ENCODE assay signal across 18 mouse cellular contexts in the genomic region with DNA sequence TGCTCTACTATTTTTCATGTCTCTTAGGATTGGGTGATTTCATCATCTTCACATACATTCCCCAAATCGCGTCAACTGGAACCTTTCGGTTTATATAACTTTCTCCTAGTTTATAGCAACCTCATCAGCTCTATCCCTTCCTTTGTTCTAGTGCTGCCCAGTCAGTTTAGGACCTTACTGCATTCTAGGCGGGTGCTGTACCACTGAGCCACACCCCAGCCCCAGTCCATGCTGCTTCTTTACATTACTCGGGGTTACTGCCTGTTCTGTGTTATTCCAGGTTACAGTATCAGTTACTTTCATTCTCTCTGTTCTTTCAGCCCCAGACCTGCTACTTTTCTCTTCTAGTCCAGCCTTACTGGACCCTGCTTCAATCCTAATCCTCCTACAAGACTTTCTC.
"Had no signal": no experiment of that assay in that cellular context is flagged by ENCODE, and none has a peak within 500 bp of the region (broad histone marks: within the 10 kb centered on the region; RNA-seq: fewer than 3 reads in every experiment).

No protein-coding gene starts in this region.

- H3K36me3 ChIP-seq: midbrain, embryonic 13.5 days; neural tube, embryonic 12.5 days; neural tube, embryonic 15.5 days; stomach, embryonic 15.5 days had no signal

- H3K4me1 ChIP-seq: midbrain, embryonic 13.5 days; neural tube, embryonic 12.5 days; stomach, embryonic 15.5 days had no signal

- H3K9me3 ChIP-seq: midbrain, embryonic 13.5 days; neural tube, embryonic 12.5 days; neural tube, embryonic 15.5 days; stomach, embryonic 15.5 days had no signal

- H3K9ac ChIP-seq: midbrain, embryonic 13.5 days; neural tube, embryonic 12.5 days; neural tube, embryonic 15.5 days; stomach, embryonic 15.5 days had no signal

- H3K4me2 ChIP-seq: midbrain, embryonic 13.5 days; neural tube, embryonic 12.5 days; neural tube, embryonic 15.5 days; stomach, embryonic 15.5 days had no signal

- H3K27me3 ChIP-seq: midbrain, embryonic 13.5 days; neural tube, embryonic 12.5 days; neural tube, embryonic 15.5 days; stomach, embryonic 15.5 days had no signal

- ATAC-seq: inflammation-experienced regulatory T-cells, adult 6 months; intestine, postnatal 0 days; midbrain, embryonic 13.5 days; midbrain, embryonic 16.5 days had no signal

- DNase-seq: kidney, adult 2 months; kidney, postnatal 25 days; layer of hippocampus, adult 9-11 months; lung, adult 18-20 months; right cerebral cortex, adult 18-20 months; right cerebral cortex, postnatal 25 days; spleen, adult 18-20 months; thymus, postnatal 25 days had no signal

- H3K4me3 ChIP-seq: layer of hippocampus, adult 2 months; midbrain, embryonic 13.5 days; neural tube, embryonic 12.5 days; neural tube, embryonic 15.5 days; stomach, embryonic 15.5 days had no signal

- H3K27ac ChIP-seq: kidney, postnatal 0 days; layer of hippocampus, adult 2 months; macrophage; midbrain, embryonic 13.5 days; neural tube, embryonic 12.5 days; neural tube, embryonic 15.5 days; stomach, embryonic 15.5 days had no signal
